Mouse (Mus musculus): ENCODE results near the gene Tead1. TPM values are rescaled to one million over a fixed set of nuclear protein-coding genes. Genes with fewer than 3 reads are reported as not detected.

Gene Tead1
- polyA plus RNA-seq, 1 experiment from 2014 or later: 18.0 TPM

DNA sequence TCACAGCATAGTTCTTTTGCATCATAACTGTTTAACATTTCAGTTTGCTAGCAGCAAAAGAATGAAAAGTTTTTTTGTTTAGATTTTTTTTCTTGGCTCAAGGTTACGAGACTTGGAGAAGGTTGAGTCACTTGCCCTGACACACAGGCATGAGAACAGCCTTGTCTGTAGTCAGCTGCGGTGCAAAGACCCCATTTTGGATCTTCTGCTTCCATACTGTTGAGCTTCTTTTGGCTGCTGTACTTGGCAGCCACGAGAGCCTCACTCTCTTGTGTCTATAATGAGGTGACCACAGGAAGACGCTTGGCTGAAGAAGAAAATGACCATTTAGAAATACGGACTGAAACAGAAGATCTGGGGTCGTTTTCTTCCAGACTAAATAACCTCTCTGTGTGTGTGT lies 159.0 kb downstream of the Tead1 start:
- no peak for ATAC-seq (replicated peaks)
- Histone ChIP-seq H3K9ac (replicated peaks) (no peak overlapping the region), H3K27ac (replicated peaks) (no peak overlapping the region), H3K4me1 (peaks cover 46% of the 10 kb centered on the region), H3K27me3 (no peaks in the 10 kb centered on the region), H3K9me3 (no peaks in the 10 kb centered on the region; the same call in 1 of the 2 replicates), H3K4me3 (no peak overlapping the region), H3K4me2 (replicated peaks) (no peak overlapping the region), H3K36me3 (no peaks in the 10 kb centered on the region; the same call in 1 of the 2 replicates)
- WGBS: 79% methylated on average over 6 of the region's 6 CpGs

DNA sequence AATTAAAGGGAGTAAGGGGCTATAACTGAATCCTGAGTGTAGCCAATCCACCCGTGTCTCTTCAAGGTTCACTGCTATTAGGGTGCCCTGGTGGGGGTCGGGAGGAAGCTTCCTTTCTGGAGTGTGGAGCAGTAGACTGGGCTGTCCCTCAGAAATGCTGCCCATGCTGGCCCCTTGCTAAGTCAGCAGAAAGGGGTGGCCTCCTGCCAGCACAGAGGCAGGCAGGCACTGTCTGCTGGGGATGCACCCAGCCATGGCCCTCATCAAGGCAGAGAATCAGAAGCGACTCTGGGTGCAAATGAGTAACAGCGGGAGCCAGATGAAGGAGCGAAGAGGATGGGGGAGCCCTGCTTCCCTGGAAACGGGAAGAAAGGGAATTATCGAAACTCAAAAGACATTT lies 161.2 kb downstream of the Tead1 start:
- Histone ChIP-seq H3K4me1 (peaks cover 44% of the 10 kb centered on the region), H3K9ac (replicated peaks) (no peak overlapping the region), H3K27me3 (no peaks in the 10 kb centered on the region), H3K4me3 (no peak overlapping the region), H3K27ac (replicated peaks) (peak overlapping the region; percentile 89), H3K36me3 (no peaks in the 10 kb centered on the region; the same call in 1 of the 2 replicates), H3K9me3 (no peaks in the 10 kb centered on the region; the same call in 1 of the 2 replicates), H3K4me2 (replicated peaks) (no peak overlapping the region)
- peak; percentile 12; the same call in 1 of the 2 replicates for ATAC-seq (replicated peaks)
- WGBS: 12% methylated on average over 7 of the region's 7 CpGs

DNA sequence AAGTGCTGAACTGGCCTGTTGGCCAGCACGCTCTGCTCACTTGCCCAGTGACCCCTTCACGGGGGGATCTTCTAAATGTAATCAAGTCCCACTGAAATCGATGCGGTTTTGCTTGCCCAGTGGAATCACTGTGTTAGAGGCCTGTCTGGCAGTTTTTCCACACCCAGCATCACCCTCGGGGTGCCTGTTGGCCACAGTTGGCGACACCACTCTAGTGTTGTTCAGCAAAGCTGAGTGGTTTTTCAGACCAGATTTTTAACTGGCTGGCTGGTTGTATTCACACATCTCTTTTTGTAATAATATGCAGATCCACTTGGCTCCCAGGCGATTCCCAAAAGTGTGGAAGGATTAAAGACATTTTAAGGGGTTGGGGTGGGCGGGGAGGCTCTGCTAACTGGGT lies 161.8 kb downstream of the Tead1 start:
- peak; percentile 65 for ATAC-seq (replicated peaks)
- Histone ChIP-seq H3K4me1 (peaks cover 39% of the 10 kb centered on the region), H3K27ac (replicated peaks) (peak overlapping the region; percentile 89), H3K9me3 (no peaks in the 10 kb centered on the region; the same call in 1 of the 2 replicates), H3K27me3 (no peaks in the 10 kb centered on the region), H3K4me2 (replicated peaks) (0 out of 2 replicates have a peak overlapping the region, but pooled peaks have one; percentile 48), H3K9ac (replicated peaks) (no peak overlapping the region), H3K4me3 (no peak overlapping the region), H3K36me3 (no peaks in the 10 kb centered on the region; the same call in 1 of the 2 replicates)
- WGBS: 6% methylated on average over 8 of the region's 8 CpGs

DNA sequence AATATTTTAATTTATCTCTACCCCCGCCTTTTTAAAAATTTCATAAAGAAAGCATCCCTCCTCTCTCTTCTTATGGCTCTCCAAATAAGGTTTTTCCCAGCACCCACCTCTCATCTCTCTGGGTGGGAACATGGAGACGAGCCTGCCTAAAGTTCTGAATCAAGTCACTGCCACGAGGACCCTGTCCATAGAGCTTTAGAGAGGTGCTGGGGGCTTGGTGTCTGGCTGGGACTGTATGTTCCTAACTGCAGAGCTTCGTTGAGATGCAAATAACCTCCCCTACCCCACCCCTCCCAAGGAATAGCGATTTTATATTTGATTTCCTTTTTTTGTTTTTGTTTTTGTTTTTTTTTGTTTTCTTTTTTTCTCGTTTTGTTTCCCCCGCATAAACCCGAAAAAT lies 162.4 kb downstream of the Tead1 start:
- H3K9me3 ChIP-seq: no peaks in the 10 kb centered on the region; the same call in 1 of the 2 replicates
- H3K4me2 ChIP-seq (replicated peaks): peak overlapping the region; percentile 48
- no peaks in the 10 kb centered on the region for H3K27me3 ChIP-seq
- H3K9ac ChIP-seq (replicated peaks): no peak overlapping the region
- H3K36me3 ChIP-seq: no peaks in the 10 kb centered on the region; the same call in 1 of the 2 replicates
- peak overlapping the region; percentile 89 for H3K27ac ChIP-seq (replicated peaks)
- WGBS: 4% methylated on average over 8 of the region's 8 CpGs
- ATAC-seq (replicated peaks): peak; percentile 46; the same call in 1 of the 2 replicates
- peaks cover 34% of the 10 kb centered on the region for H3K4me1 ChIP-seq
- peak overlapping the region; percentile 35 for H3K4me3 ChIP-seq

DNA sequence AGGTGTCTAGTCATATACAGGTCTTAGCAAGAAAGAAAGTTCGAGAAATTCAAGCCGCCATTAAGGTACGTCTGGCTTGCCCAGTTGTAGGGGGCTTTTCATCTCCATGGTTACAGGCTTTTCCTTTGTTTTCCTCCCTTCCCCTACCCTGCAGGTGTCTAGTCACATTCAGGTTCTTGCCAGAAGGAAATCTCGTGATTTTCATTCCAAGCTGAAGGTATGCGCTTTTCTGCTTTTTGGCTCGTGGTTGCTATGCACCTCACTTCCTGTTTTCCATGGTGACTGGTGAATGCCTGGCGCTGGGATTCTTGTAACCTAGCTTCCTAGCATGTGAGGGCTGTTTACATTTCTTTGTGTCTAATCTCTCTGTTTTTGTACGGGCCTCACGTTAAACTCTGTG lies 162.8 kb downstream of the Tead1 start:
- no peak overlapping the region; the same call in 1 of the 2 replicates for H3K9ac ChIP-seq (replicated peaks)
- H3K4me2 ChIP-seq (replicated peaks): peak overlapping the region; percentile 48
- H3K27ac ChIP-seq (replicated peaks): peak overlapping the region; percentile 89
- H3K4me1 ChIP-seq: peaks cover 34% of the 10 kb centered on the region
- no peaks in the 10 kb centered on the region; the same call in 1 of the 2 replicates for H3K9me3 ChIP-seq
- under 1% methylated on average over 9 of the region's 9 CpGs for WGBS
- H3K27me3 ChIP-seq: no peaks in the 10 kb centered on the region
- no peaks in the 10 kb centered on the region; the same call in 1 of the 2 replicates for H3K36me3 ChIP-seq
- H3K4me3 ChIP-seq: peak overlapping the region; percentile 35
- ATAC-seq (replicated peaks): peak; percentile 82

DNA sequence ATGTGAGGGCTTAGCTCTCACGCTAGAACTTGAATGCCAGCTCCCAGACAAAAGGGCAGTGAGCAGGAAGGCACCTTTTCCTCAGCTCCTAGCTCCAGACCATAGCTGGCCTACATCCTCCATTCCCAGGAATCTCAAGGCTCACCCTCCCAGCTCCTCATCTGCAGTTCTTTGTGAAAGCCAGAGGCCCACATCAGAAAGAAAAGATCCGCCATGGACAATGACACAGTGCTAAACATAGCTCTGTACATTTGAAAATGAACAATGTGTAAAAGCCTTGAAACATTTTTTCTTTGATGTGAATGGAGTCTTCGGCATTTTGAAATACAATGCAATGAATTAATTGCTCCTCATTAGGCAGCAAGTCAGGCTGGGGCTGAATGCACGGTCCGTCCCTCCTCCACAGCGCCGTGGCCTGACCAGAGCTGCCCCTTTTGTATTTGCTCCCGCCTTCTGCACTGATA lies 172.2 kb downstream of the Tead1 start:
- ATAC-seq (replicated peaks): no peak; the same call in 1 of the 2 replicates
- WGBS: 11% methylated on average over 8 of the region's 8 CpGs
- Histone ChIP-seq H3K4me1 (peaks cover 44% of the 10 kb centered on the region), H3K9ac (replicated peaks) (0 out of 2 replicates have a peak overlapping the region, but pooled peaks have one; percentile 26), H3K4me3 (no peak overlapping the region), H3K27me3 (no peaks in the 10 kb centered on the region), H3K9me3 (no peaks in the 10 kb centered on the region), H3K27ac (replicated peaks) (peak overlapping the region; percentile 49), H3K36me3 (no peaks in the 10 kb centered on the region), H3K4me2 (replicated peaks) (no peak overlapping the region)

DNA sequence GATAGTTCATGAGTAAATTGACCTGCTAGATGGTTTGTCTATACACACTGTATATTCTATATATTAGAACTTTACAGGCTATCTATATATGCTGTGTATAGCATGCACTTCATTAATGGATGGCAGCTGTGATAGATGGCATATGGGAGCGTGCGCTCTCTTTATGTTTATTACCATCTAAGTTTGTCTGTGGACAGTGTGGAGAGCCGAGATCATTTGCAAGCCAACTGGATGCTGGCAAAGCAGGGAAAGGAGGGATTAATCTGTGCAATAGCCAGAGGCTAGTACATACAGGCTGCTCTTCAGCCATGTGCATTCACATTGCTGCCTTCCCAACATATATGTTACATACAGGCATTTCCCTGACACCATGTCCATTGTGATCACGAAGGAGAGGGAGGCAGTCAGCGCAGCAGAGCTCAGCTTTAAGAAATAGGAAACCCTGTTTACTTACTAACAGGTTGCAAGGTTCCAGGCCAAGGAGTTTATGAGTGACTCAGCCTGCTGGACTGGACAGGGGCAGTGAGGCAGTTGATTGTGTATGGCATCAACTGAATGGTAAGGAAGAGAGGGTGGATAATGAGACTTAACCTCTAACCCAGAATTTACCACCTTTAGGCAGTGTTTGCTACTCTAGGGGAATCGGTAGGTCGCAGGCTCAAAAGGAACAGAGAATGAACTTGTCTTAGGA lies 173.2 kb downstream of the Tead1 start:
- Histone ChIP-seq H3K27ac (replicated peaks) (no peak overlapping the region), H3K27me3 (no peaks in the 10 kb centered on the region), H3K9me3 (no peaks in the 10 kb centered on the region), H3K36me3 (no peaks in the 10 kb centered on the region), H3K4me1 (peaks cover 50% of the 10 kb centered on the region), H3K4me2 (replicated peaks) (no peak overlapping the region), H3K9ac (replicated peaks) (no peak overlapping the region), H3K4me3 (no peak overlapping the region)
- ATAC-seq (replicated peaks): no peak
- 56% methylated on average over 7 of the region's 7 CpGs for WGBS

DNA sequence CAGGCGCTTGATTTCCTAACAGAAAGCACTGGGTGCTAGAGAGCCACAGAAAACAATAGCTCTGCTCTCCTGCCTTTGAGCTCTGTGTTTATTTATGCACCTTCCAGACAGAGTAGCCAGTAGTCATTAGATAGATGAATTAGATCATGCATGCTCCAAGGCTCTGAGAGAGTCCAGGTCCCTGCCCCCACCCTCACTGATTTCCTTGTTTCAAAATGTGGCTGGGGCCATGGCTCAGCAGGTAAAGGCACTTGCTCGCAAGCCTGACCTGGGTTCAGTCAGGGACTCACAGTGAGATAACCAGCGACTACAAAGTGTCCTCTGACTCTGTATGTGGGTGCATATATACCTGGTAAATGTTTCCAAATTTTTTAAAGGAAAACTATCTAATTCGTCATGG lies 174.7 kb downstream of the Tead1 start:
- Histone ChIP-seq H3K4me2 (replicated peaks) (no peak overlapping the region), H3K27ac (replicated peaks) (no peak overlapping the region), H3K27me3 (no peaks in the 10 kb centered on the region), H3K36me3 (no peaks in the 10 kb centered on the region), H3K9me3 (no peaks in the 10 kb centered on the region), H3K9ac (replicated peaks) (no peak overlapping the region), H3K4me1 (peaks cover 50% of the 10 kb centered on the region), H3K4me3 (no peak overlapping the region)
- ATAC-seq (replicated peaks): no peak
- 63% methylated on average over 4 of the region's 4 CpGs for WGBS

DNA sequence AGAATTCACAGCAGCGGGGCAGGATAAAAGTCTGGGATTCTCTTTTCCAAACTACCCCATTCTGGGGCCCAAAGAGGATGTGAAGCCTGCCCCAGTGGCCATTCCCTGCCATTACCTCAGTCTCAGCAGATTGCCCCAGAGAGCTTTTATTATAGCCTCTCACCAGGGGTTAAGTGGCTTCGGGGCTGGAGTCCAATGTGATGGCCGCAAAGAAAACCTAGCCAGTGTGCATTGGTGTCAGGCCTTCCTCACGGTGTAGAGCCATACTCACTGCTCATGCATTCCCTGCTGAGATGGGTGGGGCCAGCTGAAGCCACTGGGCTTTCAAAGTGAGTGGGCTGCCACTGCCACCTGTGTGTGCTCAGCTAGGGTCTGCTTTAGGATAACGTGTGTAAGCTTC lies 175.4 kb downstream of the Tead1 start:
- Histone ChIP-seq H3K4me3 (no peak overlapping the region), H3K27me3 (no peaks in the 10 kb centered on the region), H3K9me3 (no peaks in the 10 kb centered on the region), H3K4me2 (replicated peaks) (no peak overlapping the region), H3K27ac (replicated peaks) (no peak overlapping the region), H3K4me1 (peaks cover 50% of the 10 kb centered on the region), H3K36me3 (no peaks in the 10 kb centered on the region), H3K9ac (replicated peaks) (no peak overlapping the region)
- ATAC-seq (replicated peaks): no peak
- 20% methylated on average over 5 of the region's 5 CpGs for whole genome bisulfite sequencing

DNA sequence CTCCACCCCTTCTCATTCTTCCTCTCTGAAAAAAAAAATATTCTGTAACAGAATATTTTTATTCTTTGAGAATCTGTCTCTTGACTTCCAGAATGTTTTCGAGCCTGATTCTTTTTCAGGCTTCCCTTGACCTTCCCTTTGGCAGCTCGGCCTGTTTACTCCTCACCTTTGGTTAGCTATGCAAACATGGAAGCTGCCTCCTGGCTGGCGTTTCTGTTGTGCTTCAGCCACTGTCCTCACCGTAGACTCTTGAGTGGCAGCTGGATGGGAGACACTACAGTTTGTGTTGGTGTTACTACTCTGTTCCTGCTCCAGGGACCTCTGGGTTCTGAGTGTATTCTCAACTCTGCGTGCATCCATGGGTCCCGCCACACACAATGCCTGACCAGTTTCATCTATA lies 176.3 kb downstream of the Tead1 start:
- no peak for ATAC-seq (replicated peaks)
- Histone ChIP-seq H3K4me2 (replicated peaks) (no peak overlapping the region), H3K27ac (replicated peaks) (no peak overlapping the region; the same call in 1 of the 2 replicates), H3K27me3 (no peaks in the 10 kb centered on the region), H3K36me3 (no peaks in the 10 kb centered on the region), H3K4me3 (no peak overlapping the region), H3K9ac (replicated peaks) (no peak overlapping the region), H3K4me1 (peaks cover 50% of the 10 kb centered on the region), H3K9me3 (no peaks in the 10 kb centered on the region)
- 66% methylated on average over 6 of the region's 6 CpGs for WGBS

DNA sequence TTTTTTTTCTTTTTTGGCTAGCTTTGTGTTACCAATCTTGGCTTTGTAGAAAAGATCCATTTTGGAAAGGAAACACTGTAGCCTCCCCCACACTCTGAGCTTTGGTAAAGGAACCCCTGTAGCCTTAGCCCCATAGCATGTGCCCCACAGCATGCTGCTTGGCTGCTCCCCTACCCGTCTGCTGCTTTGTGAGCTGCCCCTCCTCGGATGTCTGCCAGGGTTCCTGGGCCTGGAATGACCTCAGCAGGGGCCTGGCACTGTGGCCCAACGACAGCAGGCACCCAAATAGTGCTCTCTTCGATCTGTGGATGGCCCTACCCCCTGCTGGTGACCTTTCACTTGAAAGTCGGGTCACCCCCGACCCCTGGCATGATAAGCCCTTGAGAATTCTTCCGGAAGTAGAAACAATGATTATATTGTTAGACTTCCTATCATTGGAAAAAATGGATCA lies 177.0 kb downstream of the Tead1 start:
- Histone ChIP-seq H3K27me3 (no peaks in the 10 kb centered on the region), H3K9me3 (no peaks in the 10 kb centered on the region), H3K4me1 (peaks cover 47% of the 10 kb centered on the region), H3K27ac (replicated peaks) (peak overlapping the region; percentile 9; the same call in 1 of the 2 replicates), H3K36me3 (no peaks in the 10 kb centered on the region), H3K4me3 (no peak overlapping the region), H3K4me2 (replicated peaks) (no peak overlapping the region), H3K9ac (replicated peaks) (no peak overlapping the region)
- WGBS: 35% methylated on average over 7 of the region's 7 CpGs
- peak; percentile 79 for ATAC-seq (replicated peaks)

DNA sequence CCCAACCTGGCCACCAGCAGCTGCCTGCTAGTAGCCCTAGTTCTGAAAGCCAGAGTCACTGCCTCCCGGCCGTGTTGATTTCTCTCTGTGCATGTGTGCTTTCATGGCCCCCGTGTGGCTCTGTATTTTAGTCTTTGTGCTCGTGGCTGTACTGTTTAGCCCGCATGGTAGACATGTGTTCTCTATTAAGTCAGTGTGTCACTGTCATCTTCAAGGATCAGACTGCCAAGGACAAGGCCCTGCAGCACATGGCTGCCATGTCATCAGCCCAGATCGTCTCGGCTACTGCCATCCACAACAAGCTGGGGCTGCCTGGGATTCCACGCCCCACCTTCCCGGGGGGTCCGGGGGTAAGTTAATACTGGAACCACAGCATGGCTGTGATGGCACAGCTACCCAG lies 177.5 kb downstream of the Tead1 start:
- WGBS: 70% methylated on average over 10 of the region's 10 CpGs
- no peak overlapping the region for H3K4me2 ChIP-seq (replicated peaks)
- no peaks in the 10 kb centered on the region for H3K36me3 ChIP-seq
- H3K9ac ChIP-seq (replicated peaks): no peak overlapping the region
- H3K9me3 ChIP-seq: no peaks in the 10 kb centered on the region
- H3K4me3 ChIP-seq: no peak overlapping the region
- no peak; the same call in 1 of the 2 replicates for ATAC-seq (replicated peaks)
- peaks cover 42% of the 10 kb centered on the region for H3K4me1 ChIP-seq
- no peaks in the 10 kb centered on the region for H3K27me3 ChIP-seq
- peak overlapping the region; percentile 9 for H3K27ac ChIP-seq (replicated peaks)

Data from forebrain, embryonic 15.5 days (tissue).